Mouse (Mus musculus): ENCODE data around the gene Emsy. TPM values are rescaled to one million over a fixed set of nuclear protein-coding genes. Genes with fewer than 3 reads are reported as not detected.
A peak's percentile ranks its signal among the peaks of the same experiment; 100 is the strongest.

The Emsy gene
- polyA plus RNA-seq, 1 experiment from 2014 or later = 22.3 TPM

DNA sequence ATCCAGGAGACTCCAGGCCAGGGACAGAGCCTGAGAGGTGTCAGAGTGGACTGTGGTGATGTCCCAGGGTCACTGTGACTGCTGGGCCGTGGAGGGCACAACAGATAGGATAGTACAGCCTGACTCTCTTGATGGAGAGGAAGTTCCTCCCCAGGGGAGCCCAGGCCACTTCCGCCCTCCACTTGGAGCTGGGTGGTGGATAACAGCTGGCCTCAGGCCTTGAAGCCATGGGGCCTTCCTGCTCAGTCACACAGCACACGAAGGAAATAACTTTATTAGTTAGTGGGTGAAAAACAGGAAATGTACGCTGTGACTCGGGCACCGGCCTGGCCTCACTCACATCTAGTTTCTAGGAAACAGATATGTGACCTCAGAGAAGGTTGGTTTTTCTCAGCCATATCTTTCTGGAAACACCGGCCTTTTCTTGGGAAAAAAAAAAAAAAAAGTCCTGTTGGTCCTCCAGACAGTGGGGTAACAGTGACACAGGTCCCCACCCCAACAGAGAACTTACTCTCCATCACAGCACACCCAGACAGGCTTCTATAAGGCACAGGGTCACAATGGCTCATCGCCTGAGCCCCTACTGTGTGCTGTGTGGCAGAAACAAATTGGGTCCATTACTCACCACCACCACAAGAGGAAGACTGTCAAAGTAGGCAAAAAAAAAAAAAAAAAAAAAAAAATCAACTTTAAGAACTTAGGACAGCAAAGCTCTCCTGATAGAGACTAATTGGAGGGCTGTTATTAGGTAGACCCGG is 91.8 kb downstream of the Emsy start:
- peak; percentile 49 for ATAC-seq (replicated peaks; ENCODE audit: extremely low read depth, insufficient read depth, low FRiP score)
- Histone ChIP-seq H3K4me2 (ENCODE audit: low read depth, low read length) (no peak overlapping the region), H3K9ac (ENCODE audit: low read length) (no peak overlapping the region), H3K27me3 (ENCODE audit: control insufficient read depth, insufficient read depth, low read length) (no peaks in the 10 kb centered on the region), H3K36me3 (ENCODE audit: control insufficient read depth, insufficient read depth) (no peaks in the 10 kb centered on the region), H3K4me3 (ENCODE audit: low read length) (no peak overlapping the region), H3K4me1 (ENCODE audit: control insufficient read depth, insufficient read depth, low read length) (no peaks in the 10 kb centered on the region; the same call in 1 of the 2 replicates), H3K9me3 (replicated peaks; ENCODE audit: control insufficient read depth, low read length) (no peaks in the 10 kb centered on the region), H3K27ac (ENCODE audit: low read length) (peak overlapping the region; percentile 65)
- WGBS = 57% methylated on average over 9 of the region's 9 CpGs

DNA sequence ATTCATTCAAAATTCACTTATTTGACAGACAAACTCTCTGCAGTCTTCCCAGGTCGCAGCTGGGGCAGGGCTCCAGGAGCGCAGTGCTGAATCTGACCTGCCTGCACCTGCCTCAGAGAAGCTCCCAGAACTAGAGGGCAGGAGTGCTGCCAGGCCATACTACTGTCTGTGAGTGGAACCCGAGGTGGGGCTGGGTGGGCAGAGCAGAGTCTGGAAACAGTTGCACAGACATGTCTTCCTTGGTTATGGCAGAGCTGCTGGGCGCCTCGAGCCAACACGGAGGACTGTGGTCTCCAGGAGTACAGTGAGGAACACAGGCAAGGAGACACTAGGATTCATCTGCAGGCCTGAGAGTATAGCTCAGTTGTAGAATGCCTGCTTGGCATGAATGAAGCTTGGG is 92.6 kb downstream of the Emsy start:
- Histone ChIP-seq H3K9me3 (replicated peaks; ENCODE audit: control insufficient read depth, low read length) (no peaks in the 10 kb centered on the region), H3K27ac (ENCODE audit: low read length) (peak overlapping the region; percentile 65), H3K4me1 (ENCODE audit: control insufficient read depth, insufficient read depth, low read length) (no peaks in the 10 kb centered on the region; the same call in 1 of the 2 replicates), H3K9ac (ENCODE audit: low read length) (no peak overlapping the region), H3K27me3 (ENCODE audit: control insufficient read depth, insufficient read depth, low read length) (no peaks in the 10 kb centered on the region), H3K4me2 (ENCODE audit: low read depth, low read length) (no peak overlapping the region), H3K4me3 (ENCODE audit: low read length) (no peak overlapping the region), H3K36me3 (ENCODE audit: control insufficient read depth, insufficient read depth) (no peaks in the 10 kb centered on the region)
- no peak for ATAC-seq (replicated peaks; ENCODE audit: extremely low read depth, insufficient read depth, low FRiP score)
- WGBS = 88% methylated on average over 6 of the region's 6 CpGs

DNA sequence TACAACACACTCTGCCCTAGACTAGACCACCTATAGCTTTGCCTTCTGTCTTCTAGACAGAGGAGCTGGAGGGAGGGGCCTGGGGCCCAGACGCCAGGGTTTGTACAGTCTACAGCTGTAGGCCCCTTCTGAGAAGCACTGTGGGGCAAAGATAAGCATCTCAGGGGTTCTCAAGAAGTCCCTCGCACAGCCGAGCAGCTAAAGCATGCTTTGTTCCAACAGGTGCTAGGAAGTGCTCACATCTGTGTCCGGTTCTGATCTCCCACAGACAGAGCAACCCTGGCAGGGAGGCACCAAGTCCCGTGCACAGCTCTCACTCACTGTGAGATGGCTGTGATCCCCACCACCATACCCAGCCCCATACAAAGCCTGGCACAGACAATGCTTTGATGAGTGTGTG is 93.6 kb downstream of the Emsy start:
- 64% methylated on average over 5 of the region's 5 CpGs for WGBS
- no peak overlapping the region; the same call in 1 of the 2 replicates for H3K4me2 ChIP-seq (ENCODE audit: low read depth, low read length)
- peak; percentile 58 for ATAC-seq (replicated peaks; ENCODE audit: extremely low read depth, insufficient read depth, low FRiP score)
- no peak overlapping the region for H3K4me3 ChIP-seq (ENCODE audit: low read length)
- H3K4me1 ChIP-seq (ENCODE audit: control insufficient read depth, insufficient read depth, low read length) = no peaks in the 10 kb centered on the region; the same call in 1 of the 2 replicates
- H3K9me3 ChIP-seq (replicated peaks; ENCODE audit: control insufficient read depth, low read length) = no peaks in the 10 kb centered on the region
- H3K9ac ChIP-seq (ENCODE audit: low read length) = no peak overlapping the region
- no peaks in the 10 kb centered on the region for H3K27me3 ChIP-seq (ENCODE audit: control insufficient read depth, insufficient read depth, low read length)
- peak overlapping the region; percentile 43; the same call in 1 of the 2 replicates for H3K27ac ChIP-seq (ENCODE audit: low read length)
- H3K36me3 ChIP-seq (ENCODE audit: control insufficient read depth, insufficient read depth) = no peaks in the 10 kb centered on the region

DNA sequence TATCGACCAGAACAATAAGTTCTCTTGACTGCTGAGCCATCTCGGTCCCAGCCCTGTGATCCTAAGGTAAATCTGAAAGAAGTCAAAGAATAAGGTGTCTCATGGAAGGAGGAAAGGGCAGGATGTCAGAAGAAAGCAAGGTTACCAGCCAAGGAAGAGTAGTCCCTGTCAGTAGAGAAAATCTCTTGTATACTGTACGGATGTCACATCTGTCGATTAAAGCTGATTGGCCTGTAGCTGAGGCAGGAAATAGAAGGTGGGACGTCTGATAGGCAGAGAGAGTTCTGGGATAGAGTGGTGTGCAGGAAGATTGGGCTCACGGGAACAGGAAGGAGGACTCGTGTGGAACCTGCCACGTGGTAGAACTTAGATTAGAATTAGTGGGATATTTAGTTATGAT is 94.4 kb downstream of the Emsy start:
- Histone ChIP-seq H3K4me1 (ENCODE audit: control insufficient read depth, insufficient read depth, low read length) (peaks cover 3% of the 10 kb centered on the region; the same call in 1 of the 2 replicates), H3K9me3 (replicated peaks; ENCODE audit: control insufficient read depth, low read length) (no peaks in the 10 kb centered on the region), H3K9ac (ENCODE audit: low read length) (no peak overlapping the region), H3K27me3 (ENCODE audit: control insufficient read depth, insufficient read depth, low read length) (no peaks in the 10 kb centered on the region), H3K36me3 (ENCODE audit: control insufficient read depth, insufficient read depth) (no peaks in the 10 kb centered on the region), H3K4me2 (ENCODE audit: low read depth, low read length) (peak overlapping the region; percentile 12; the same call in 1 of the 2 replicates), H3K4me3 (ENCODE audit: low read length) (no peak overlapping the region; the same call in 1 of the 2 replicates), H3K27ac (ENCODE audit: low read length) (no peak overlapping the region)
- 72% methylated on average over 8 of the region's 8 CpGs for WGBS
- ATAC-seq (replicated peaks; ENCODE audit: extremely low read depth, insufficient read depth, low FRiP score) = no peak

DNA sequence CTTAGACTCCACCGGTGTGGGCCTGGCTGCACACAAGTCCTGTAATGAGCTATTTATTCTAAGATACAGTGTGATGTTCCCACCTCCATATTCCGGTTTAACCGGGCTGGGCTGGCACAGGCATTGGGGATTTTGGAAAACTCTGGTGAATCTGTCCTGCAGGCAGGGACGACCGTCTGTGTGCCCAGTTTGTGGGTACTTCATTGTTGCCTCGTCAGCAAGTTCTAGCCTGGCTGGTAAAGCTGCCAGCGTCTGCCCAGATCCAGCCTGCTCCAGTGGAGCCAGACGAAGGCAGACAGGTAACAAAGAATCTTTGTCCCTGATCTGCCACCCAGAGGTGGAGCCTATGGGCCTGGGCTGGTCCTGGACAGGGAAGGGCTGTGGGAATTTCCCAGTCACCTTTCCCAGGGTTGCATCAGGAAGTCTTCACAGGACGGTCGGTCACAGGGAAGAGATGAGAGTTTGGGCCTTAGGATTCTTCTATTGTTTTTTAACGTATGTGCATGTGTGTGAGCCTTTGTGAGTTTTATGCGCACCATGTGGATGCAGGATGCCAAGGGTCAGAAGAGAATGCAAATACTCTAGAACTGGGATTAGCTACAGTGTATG is 94.9 kb downstream of the Emsy start:
- 81% methylated on average over 12 of the region's 12 CpGs for WGBS
- Histone ChIP-seq H3K27me3 (ENCODE audit: control insufficient read depth, insufficient read depth, low read length) (no peaks in the 10 kb centered on the region), H3K36me3 (ENCODE audit: control insufficient read depth, insufficient read depth) (no peaks in the 10 kb centered on the region), H3K27ac (ENCODE audit: low read length) (no peak overlapping the region), H3K4me1 (ENCODE audit: control insufficient read depth, insufficient read depth, low read length) (peaks cover 3% of the 10 kb centered on the region; the same call in 1 of the 2 replicates), H3K4me3 (ENCODE audit: low read length) (no peak overlapping the region; the same call in 1 of the 2 replicates), H3K4me2 (ENCODE audit: low read depth, low read length) (peak overlapping the region; percentile 12; the same call in 1 of the 2 replicates), H3K9ac (ENCODE audit: low read length) (no peak overlapping the region), H3K9me3 (replicated peaks; ENCODE audit: control insufficient read depth, low read length) (no peaks in the 10 kb centered on the region)
- no peak for ATAC-seq (replicated peaks; ENCODE audit: extremely low read depth, insufficient read depth, low FRiP score)

DNA sequence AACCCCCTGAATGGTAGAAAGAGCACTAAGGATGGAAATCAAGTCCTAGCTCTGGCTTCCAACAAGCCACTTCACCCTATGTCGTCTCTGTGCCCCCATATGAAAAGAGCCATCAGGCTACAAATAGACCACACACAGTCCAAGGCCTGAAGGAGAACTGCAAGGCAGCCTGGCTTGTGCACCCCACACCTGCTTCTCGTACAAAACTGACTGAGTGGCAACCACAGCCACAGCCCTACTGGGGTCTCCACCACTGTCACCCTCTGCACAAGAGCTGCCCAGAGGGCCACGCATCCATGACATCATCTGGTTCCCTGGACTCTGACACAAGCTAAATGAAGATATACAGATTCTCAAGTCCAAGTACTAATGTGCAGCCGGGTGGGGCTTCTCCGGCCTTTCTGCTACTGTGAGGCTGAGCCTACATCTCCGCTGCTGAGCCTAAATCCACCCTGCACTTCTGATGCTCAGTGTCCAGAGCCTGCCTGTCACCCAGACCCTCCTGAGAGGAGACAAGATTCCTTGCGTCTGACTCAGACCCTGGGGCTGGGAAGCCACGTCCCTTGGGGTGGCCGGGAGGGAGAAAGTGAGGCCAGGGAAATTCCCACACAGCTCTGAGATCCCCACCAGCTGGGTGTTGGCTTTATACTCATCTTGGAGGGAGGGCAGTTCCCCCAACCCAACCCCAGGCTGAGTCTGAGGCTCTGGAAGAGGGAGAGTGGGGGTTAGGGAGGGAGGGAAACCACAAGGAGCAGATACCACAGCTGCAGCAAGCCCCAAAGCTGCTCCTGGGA is 98.3 kb downstream of the Emsy start:
- Histone ChIP-seq H3K9ac (ENCODE audit: low read length) (no peak overlapping the region), H3K27ac (ENCODE audit: low read length) (peak overlapping the region; percentile 33; the same call in 1 of the 2 replicates), H3K4me1 (ENCODE audit: control insufficient read depth, insufficient read depth, low read length) (0 out of 2 replicates have a peak, but pooled peaks cover 3% of the 10 kb centered on the region), H3K4me2 (ENCODE audit: low read depth, low read length) (no peak overlapping the region), H3K27me3 (ENCODE audit: control insufficient read depth, insufficient read depth, low read length) (no peaks in the 10 kb centered on the region), H3K36me3 (ENCODE audit: control insufficient read depth, insufficient read depth) (no peaks in the 10 kb centered on the region), H3K4me3 (ENCODE audit: low read length) (no peak overlapping the region), H3K9me3 (replicated peaks; ENCODE audit: control insufficient read depth, low read length) (no peaks in the 10 kb centered on the region)
- ATAC-seq (replicated peaks; ENCODE audit: extremely low read depth, insufficient read depth, low FRiP score) = peak; percentile 53
- WGBS = 58% methylated on average over 9 of the region's 9 CpGs

DNA sequence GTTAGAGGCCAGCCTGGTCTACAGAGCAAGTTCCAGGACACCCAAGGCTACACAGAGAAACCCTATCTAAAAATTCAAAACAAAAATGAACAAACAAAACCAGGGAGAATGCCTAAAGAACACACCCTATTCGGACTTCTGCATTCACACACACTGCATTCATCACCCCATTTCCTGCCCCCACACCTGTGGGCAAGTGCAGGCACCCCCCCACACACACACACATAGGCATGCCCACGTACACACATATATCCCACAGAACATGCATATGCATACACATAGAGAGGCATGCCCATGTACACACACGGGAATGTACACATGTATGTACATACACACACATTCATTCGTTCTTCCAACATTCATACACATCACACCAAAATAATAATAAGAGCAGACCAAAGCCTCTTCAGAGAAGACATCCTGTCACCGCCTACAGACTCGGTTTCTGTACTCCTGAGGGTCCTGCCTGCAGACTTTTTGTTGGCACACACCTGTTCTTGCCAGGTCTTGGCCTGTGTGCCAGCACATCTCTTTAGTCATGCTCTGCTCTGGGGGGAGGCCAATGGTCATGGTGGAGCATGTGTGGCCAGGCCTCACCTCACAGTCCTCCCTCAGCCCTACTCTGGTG is 99.7 kb downstream of the Emsy start:
- Histone ChIP-seq H3K27me3 (ENCODE audit: control insufficient read depth, insufficient read depth, low read length) (no peaks in the 10 kb centered on the region), H3K4me1 (ENCODE audit: control insufficient read depth, insufficient read depth, low read length) (0 out of 2 replicates have a peak, but pooled peaks cover 3% of the 10 kb centered on the region), H3K9me3 (replicated peaks; ENCODE audit: control insufficient read depth, low read length) (no peaks in the 10 kb centered on the region), H3K4me3 (ENCODE audit: low read length) (no peak overlapping the region), H3K36me3 (ENCODE audit: control insufficient read depth, insufficient read depth) (no peaks in the 10 kb centered on the region), H3K4me2 (ENCODE audit: low read depth, low read length) (no peak overlapping the region), H3K9ac (ENCODE audit: low read length) (no peak overlapping the region), H3K27ac (ENCODE audit: low read length) (no peak overlapping the region)
- no peak for ATAC-seq (replicated peaks; ENCODE audit: extremely low read depth, insufficient read depth, low FRiP score)
- WGBS = 79% methylated on average over 6 of the region's 6 CpGs

DNA sequence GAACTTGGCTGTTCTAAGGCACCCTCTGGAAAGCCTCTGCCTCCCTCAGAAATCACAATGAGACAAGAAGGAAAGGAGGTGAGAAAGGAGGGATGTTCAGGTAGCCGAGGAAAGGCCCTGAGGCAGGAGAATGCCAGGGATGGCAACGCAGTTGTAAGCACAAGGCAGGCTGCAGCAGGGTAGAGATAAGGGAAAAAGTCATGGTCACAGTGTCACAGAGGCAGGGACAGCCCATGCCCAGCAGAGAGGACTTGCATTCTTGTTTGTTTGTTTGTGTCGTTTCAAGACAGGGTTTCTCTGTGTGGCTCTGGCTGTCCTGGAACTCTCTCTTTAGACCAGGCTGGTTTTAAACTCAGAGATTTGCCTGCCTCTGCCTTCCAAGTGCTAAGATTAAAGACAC is 105.5 kb downstream of the Emsy start:
- ATAC-seq (replicated peaks; ENCODE audit: extremely low read depth, insufficient read depth, low FRiP score) = no peak
- Histone ChIP-seq H3K9me3 (replicated peaks; ENCODE audit: control insufficient read depth, low read length) (no peaks in the 10 kb centered on the region), H3K27me3 (ENCODE audit: control insufficient read depth, insufficient read depth, low read length) (no peaks in the 10 kb centered on the region), H3K36me3 (ENCODE audit: control insufficient read depth, insufficient read depth) (no peaks in the 10 kb centered on the region), H3K4me1 (ENCODE audit: control insufficient read depth, insufficient read depth, low read length) (peaks cover 28% of the 10 kb centered on the region), H3K9ac (ENCODE audit: low read length) (peak overlapping the region; percentile 15; the same call in 1 of the 2 replicates), H3K27ac (ENCODE audit: low read length) (peak overlapping the region; percentile 78), H3K4me2 (ENCODE audit: low read depth, low read length) (no peak overlapping the region), H3K4me3 (ENCODE audit: low read length) (no peak overlapping the region)
- 36% methylated on average over 3 of the region's 3 CpGs for WGBS

Data from heart, embryonic 16.5 days (tissue).